Mouse (Mus musculus): ENCODE data around the gene Foxred2. TPM values are rescaled to one million over a fixed set of nuclear protein-coding genes. Genes with fewer than 3 reads are reported as not detected.

The Foxred2 gene
- polyA plus RNA-seq, 1 experiment from 2014 or later = 5.7 TPM

DNA sequence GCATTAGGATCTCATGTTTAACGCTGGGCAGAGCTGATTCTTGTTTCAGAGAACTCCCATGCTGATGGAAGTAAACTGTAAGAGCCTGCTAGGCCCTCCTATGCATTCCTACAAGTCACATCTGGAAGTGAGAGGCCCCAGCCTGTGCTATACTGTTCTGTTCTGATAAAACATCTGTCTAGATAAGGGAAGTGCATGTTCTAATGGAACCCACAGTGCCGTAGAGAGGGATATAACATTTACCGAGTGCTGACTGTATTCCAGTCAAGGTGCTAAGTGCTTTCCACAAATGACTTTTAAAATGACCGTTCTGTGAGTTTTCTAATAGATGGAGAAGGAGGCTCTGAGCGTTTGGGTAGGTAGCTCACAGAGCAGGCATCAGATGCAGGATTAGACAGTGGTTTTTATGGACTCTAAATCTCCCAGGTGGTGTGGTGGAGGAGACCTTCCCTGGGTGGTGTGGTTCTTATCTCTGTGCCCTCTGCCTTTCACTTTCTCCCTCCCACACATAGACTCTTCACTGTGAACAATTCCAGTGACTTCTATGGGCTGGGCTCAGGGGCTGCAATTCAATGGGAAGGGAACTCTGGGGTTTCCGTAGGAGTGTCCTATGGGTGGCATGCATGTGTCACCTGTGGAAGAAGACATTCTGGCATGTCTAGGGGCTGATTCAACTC, 17.8 kb upstream of the Foxred2 start:
- no peak overlapping the region for H3K9ac ChIP-seq (ENCODE audit: low read length)
- H3K27ac ChIP-seq (ENCODE audit: low read depth, low read length) = no peak overlapping the region
- H3K9me3 ChIP-seq (ENCODE audit: control insufficient read depth, low read length) = no peaks in the 10 kb centered on the region
- H3K27me3 ChIP-seq (ENCODE audit: control insufficient read depth, insufficient read depth, low read length) = no peaks in the 10 kb centered on the region
- H3K4me1 ChIP-seq (ENCODE audit: control insufficient read depth, insufficient read depth, low read length) = peaks cover 9% of the 10 kb centered on the region
- H3K36me3 ChIP-seq (ENCODE audit: control insufficient read depth, insufficient read depth, low read length) = no peaks in the 10 kb centered on the region
- ATAC-seq (ENCODE audit: insufficient read depth, low FRiP score, low TSS enrichment) = no peak
- H3K4me2 ChIP-seq (ENCODE audit: low read depth) = no peak overlapping the region
- 73% methylated on average over 6 of the region's 6 CpGs for WGBS
- no peak overlapping the region for H3K4me3 ChIP-seq (ENCODE audit: low read depth, low read length)
- DNase-seq (ENCODE audit: low spot score) = no peak

DNA sequence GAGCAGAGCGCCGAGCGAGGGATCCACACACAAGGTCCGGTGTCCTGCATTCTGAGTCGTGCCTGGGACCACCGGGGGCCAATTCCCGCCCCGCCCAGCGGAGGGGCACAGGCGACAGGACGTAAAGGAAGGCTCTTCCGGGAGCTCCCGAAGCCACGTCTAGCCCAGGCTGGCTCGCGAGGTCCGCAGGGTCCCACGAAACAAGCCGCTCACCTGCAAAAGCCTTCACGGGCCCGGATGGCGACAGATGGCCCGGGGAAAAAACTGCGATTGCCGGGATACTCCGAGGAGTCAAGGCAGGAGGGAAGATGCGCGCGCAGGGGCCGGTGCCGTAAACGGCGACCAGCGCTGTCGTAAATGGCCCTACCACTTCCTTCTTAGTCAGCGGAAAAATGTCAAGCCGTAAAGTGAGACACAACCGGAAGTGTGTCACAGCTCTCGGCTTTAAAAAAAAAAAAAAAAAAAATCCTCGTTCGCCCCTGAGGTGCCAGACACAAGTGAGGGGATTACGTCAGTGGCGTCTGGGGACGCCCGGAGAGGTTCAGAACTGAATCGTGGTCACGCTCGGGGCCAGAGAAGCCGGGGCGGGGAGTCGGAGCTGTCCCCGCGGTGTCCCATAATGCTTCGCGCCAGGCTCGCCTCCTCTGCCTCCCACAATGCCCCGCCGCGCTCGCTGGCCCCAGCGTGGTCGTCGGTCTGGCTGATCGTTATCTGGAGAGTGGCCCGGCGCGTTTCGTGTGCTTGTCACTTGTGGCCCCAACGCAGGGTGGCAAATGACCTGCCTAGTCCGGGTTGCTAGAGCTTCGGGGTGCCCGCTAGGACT, 14.2 kb upstream of the Foxred2 start, which contains the start of gene Eif3d:
TSS of gene Eif3d (minus strand) at position 344 of the 823 bp plus-strand sequence.
- Histone ChIP-seq H3K4me2 (ENCODE audit: low read depth) (peak within 1 kb of the TSS; percentile 87), H3K36me3 (ENCODE audit: control insufficient read depth, insufficient read depth, low read length) (peaks cover 16% of the 10 kb centered on the region), H3K27me3 (ENCODE audit: control insufficient read depth, insufficient read depth, low read length) (no peaks in the 10 kb centered on the region), H3K4me1 (ENCODE audit: control insufficient read depth, insufficient read depth, low read length) (peaks cover 12% of the 10 kb centered on the region), H3K4me3 (ENCODE audit: low read depth, low read length) (peak within 1 kb of the TSS; percentile 93), H3K27ac (ENCODE audit: low read depth, low read length) (peak within 1 kb of the TSS; percentile 94), H3K9me3 (ENCODE audit: control insufficient read depth, low read length) (no peaks in the 10 kb centered on the region), H3K9ac (ENCODE audit: low read length) (peak within 1 kb of the TSS; percentile 94)
- WGBS = under 1% methylated on average over 72 of the region's 72 CpGs
- peak; percentile 93 for DNase-seq (ENCODE audit: low spot score)
- ATAC-seq (ENCODE audit: insufficient read depth, low FRiP score, low TSS enrichment) = peak; percentile 83

DNA sequence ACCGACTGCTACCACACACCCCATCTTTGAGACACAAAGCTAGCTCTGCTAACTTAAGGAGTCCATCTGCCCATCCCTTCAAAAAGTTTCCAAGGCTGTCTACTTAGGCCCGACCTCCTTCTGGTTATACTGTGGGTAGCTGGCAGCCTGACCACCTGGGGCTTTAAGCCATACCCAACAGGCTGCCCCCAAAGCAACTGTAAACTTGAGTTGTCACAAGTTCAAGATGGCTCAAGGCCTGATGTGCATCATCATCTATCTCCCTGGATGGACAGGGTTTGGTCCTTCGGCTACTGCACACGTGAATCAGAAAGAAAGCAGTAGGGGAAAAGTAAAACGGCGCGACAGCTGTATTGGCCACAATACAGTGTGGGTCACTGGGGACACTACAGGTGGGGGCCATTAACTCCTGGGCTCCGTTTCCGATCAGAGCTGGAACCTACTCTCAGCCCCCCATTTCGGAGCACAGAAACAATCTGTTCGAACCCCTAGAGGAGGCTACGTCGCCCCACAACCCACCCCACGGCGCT, 13.5 kb upstream of the Foxred2 start:
- ATAC-seq (ENCODE audit: insufficient read depth, low FRiP score, low TSS enrichment) (peak; percentile 62; the same call in 1 of the 2 replicates), DNase-seq (ENCODE audit: low spot score) (no peak)
- Histone ChIP-seq H3K27me3 (ENCODE audit: control insufficient read depth, insufficient read depth, low read length) (no peaks in the 10 kb centered on the region), H3K36me3 (ENCODE audit: control insufficient read depth, insufficient read depth, low read length) (peaks cover 21% of the 10 kb centered on the region), H3K9ac (ENCODE audit: low read length) (peak overlapping the region; percentile 94), H3K4me2 (ENCODE audit: low read depth) (peak overlapping the region; percentile 87), H3K27ac (ENCODE audit: low read depth, low read length) (peak overlapping the region; percentile 94), H3K4me1 (ENCODE audit: control insufficient read depth, insufficient read depth, low read length) (peaks cover 12% of the 10 kb centered on the region), H3K4me3 (ENCODE audit: low read depth, low read length) (peak overlapping the region; percentile 93), H3K9me3 (ENCODE audit: control insufficient read depth, low read length) (no peaks in the 10 kb centered on the region)
- 3% methylated on average over 15 of the region's 15 CpGs for WGBS

DNA sequence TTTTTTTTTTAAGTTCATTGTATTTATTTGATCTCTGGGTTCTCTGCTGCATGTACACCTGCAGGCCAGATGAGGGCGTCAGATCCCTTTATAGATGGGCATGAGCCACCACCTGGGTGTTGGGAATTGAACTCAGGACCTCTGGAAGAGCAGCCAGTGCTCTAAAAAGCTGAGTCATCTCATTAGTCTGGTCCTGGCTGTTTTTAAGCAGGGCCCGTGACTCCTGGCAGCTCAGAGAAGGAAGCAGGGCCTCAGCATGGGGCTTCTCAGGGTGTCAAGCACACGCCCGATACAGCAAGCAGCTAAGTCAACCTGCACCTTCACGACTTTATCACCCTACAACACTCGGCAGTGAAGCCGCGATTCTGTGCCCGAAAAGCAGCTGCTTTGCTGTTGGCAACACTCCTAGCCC, 8.6 kb upstream of the Foxred2 start:
- Histone ChIP-seq H3K27me3 (ENCODE audit: control insufficient read depth, insufficient read depth, low read length) (no peaks in the 10 kb centered on the region), H3K36me3 (ENCODE audit: control insufficient read depth, insufficient read depth, low read length) (peaks cover 56% of the 10 kb centered on the region), H3K9me3 (ENCODE audit: control insufficient read depth, low read length) (no peaks in the 10 kb centered on the region), H3K4me3 (ENCODE audit: low read depth, low read length) (no peak overlapping the region), H3K9ac (ENCODE audit: low read length) (no peak overlapping the region), H3K4me2 (ENCODE audit: low read depth) (no peak overlapping the region), H3K4me1 (ENCODE audit: control insufficient read depth, insufficient read depth, low read length) (peaks cover 6% of the 10 kb centered on the region), H3K27ac (ENCODE audit: low read depth, low read length) (no peak overlapping the region)
- ATAC-seq (ENCODE audit: insufficient read depth, low FRiP score, low TSS enrichment) (no peak), DNase-seq (ENCODE audit: low spot score) (no peak)
- 83% methylated on average over 9 of the region's 9 CpGs for WGBS

DNA sequence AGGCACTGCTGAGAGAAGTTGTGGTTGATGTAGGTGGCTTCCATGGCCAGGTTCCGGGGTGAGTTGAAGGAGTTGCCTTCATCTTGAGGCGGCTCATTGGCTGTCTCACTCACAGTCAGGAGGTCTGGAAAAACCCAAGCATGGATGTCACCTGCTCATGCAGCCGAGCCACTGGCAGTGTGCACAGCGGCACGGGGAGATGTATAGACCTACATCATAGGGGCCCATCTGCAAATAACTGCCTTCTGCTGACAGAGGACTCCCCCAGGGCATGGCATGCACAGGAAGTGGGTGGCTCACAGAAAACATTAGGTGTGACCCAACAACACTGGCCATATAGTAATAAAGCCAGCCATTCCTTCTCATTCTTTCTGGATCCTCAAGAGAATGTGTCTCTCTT, 5.9 kb upstream of the Foxred2 start:
- Histone ChIP-seq H3K4me2 (ENCODE audit: low read depth) (no peak overlapping the region), H3K27ac (ENCODE audit: low read depth, low read length) (no peak overlapping the region), H3K9me3 (ENCODE audit: control insufficient read depth, low read length) (no peaks in the 10 kb centered on the region), H3K4me1 (ENCODE audit: control insufficient read depth, insufficient read depth, low read length) (no peaks in the 10 kb centered on the region), H3K4me3 (ENCODE audit: low read depth, low read length) (no peak overlapping the region), H3K27me3 (ENCODE audit: control insufficient read depth, insufficient read depth, low read length) (0 out of 2 replicates have a peak, but pooled peaks cover 2% of the 10 kb centered on the region), H3K36me3 (ENCODE audit: control insufficient read depth, insufficient read depth, low read length) (peaks cover 61% of the 10 kb centered on the region), H3K9ac (ENCODE audit: low read length) (no peak overlapping the region)
- DNase-seq (ENCODE audit: low spot score) (no peak), ATAC-seq (ENCODE audit: insufficient read depth, low FRiP score, low TSS enrichment) (no peak)
- WGBS = 95% methylated on average over 5 of the region's 5 CpGs

DNA sequence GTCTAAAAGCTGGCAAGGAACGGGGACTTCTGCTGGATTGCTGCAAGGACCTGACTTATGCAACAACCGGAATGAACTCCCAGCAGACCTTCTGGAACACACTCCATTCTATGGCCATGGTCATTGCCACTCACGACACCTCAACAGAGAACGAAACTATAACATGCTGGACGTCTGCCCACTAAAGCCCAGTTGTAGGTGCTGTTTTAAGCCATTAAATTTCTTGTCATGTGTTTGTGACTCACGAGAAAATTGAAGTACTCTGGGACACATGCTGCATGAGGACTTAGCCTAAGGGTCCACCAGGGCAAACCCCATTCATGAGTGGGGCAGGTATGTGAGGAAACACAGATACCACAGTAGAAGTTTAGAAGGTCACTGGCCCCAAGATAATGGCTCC, 4.2 kb upstream of the Foxred2 start:
- no peak for ATAC-seq (ENCODE audit: insufficient read depth, low FRiP score, low TSS enrichment)

DNA sequence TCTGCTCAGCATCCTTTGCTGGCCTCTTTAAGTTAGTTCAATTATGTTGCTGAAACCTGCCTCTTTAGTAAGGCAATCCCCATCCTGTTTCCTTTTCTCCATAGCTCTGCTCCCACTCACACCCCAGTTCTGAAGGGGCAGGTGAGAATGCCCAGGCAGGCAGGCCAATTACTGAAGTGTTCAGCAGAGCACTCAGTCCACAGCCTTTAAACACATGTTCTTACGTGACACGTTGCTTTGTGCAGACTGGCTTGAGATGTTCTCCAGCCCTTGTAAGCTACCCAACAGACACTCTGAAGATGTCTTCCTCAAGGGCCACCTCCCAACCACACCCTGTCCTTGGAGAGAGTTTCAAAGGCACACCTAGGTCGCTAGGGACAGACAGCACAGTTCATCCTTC, 1.5 kb upstream of the Foxred2 start:
- 63% methylated on average over 3 of the region's 3 CpGs for WGBS
- DNase-seq (ENCODE audit: low spot score) = no peak
- H3K4me3 ChIP-seq (ENCODE audit: low read depth, low read length) = no peak overlapping the region
- no peaks in the 10 kb centered on the region for H3K9me3 ChIP-seq (ENCODE audit: control insufficient read depth, low read length)
- no peak overlapping the region for H3K27ac ChIP-seq (ENCODE audit: low read depth, low read length)
- H3K9ac ChIP-seq (ENCODE audit: low read length) = no peak overlapping the region
- H3K4me1 ChIP-seq (ENCODE audit: control insufficient read depth, insufficient read depth, low read length) = peaks cover 9% of the 10 kb centered on the region
- no peak for ATAC-seq (ENCODE audit: insufficient read depth, low FRiP score, low TSS enrichment)
- no peak overlapping the region for H3K4me2 ChIP-seq (ENCODE audit: low read depth)
- 0 out of 2 replicates have a peak, but pooled peaks cover 2% of the 10 kb centered on the region for H3K27me3 ChIP-seq (ENCODE audit: control insufficient read depth, insufficient read depth, low read length)
- peaks cover 35% of the 10 kb centered on the region for H3K36me3 ChIP-seq (ENCODE audit: control insufficient read depth, insufficient read depth, low read length)

More for the DNA sequence above, 4.2 kb upstream of the Foxred2 start:
- H3K4me1 ChIP-seq (ENCODE audit: control insufficient read depth, insufficient read depth, low read length) = peaks cover 9% of the 10 kb centered on the region
- H3K9me3 ChIP-seq (ENCODE audit: control insufficient read depth, low read length) = no peaks in the 10 kb centered on the region
- 0 out of 2 replicates have a peak, but pooled peaks cover 2% of the 10 kb centered on the region for H3K27me3 ChIP-seq (ENCODE audit: control insufficient read depth, insufficient read depth, low read length)
- no peak overlapping the region for H3K4me3 ChIP-seq (ENCODE audit: low read depth, low read length)
- peaks cover 54% of the 10 kb centered on the region for H3K36me3 ChIP-seq (ENCODE audit: control insufficient read depth, insufficient read depth, low read length)
- no peak overlapping the region; the same call in 1 of the 2 replicates for H3K9ac ChIP-seq (ENCODE audit: low read length)
- H3K27ac ChIP-seq (ENCODE audit: low read depth, low read length) = no peak overlapping the region
- 92% methylated on average over 6 of the region's 6 CpGs for WGBS
- H3K4me2 ChIP-seq (ENCODE audit: low read depth) = no peak overlapping the region
- DNase-seq (ENCODE audit: low spot score) = no peak

DNA sequence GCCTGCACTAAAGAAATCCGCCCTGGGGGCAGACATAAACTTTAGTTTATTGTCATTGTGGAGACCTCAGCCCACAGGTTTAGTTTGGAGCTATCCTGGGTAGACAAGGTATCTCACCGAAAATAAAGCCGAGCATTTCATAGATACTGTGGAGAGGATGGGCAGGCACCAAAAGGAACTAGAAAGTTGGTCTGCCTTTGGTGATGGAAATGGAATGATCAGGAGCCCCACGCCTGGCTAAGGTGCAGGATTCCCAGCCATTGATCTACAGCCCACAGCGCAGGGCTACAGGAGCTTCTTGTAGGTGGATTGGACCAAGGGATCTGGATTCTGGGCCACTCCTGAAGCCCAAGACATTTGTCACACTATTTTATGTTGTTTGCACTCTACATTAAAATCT, 1.1 kb upstream of the Foxred2 start:
- Histone ChIP-seq H3K4me1 (ENCODE audit: control insufficient read depth, insufficient read depth, low read length) (peaks cover 9% of the 10 kb centered on the region), H3K9me3 (ENCODE audit: control insufficient read depth, low read length) (no peaks in the 10 kb centered on the region), H3K4me2 (ENCODE audit: low read depth) (no peak overlapping the region), H3K27ac (ENCODE audit: low read depth, low read length) (no peak overlapping the region), H3K27me3 (ENCODE audit: control insufficient read depth, insufficient read depth, low read length) (0 out of 2 replicates have a peak, but pooled peaks cover 2% of the 10 kb centered on the region), H3K36me3 (ENCODE audit: control insufficient read depth, insufficient read depth, low read length) (peaks cover 33% of the 10 kb centered on the region), H3K4me3 (ENCODE audit: low read depth, low read length) (no peak overlapping the region), H3K9ac (ENCODE audit: low read length) (no peak overlapping the region)
- WGBS = 50% methylated on average over 5 of the region's 5 CpGs
- ATAC-seq (ENCODE audit: insufficient read depth, low FRiP score, low TSS enrichment) = no peak
- no peak for DNase-seq (ENCODE audit: low spot score)

All from neural tube, embryonic 11.5 days (tissue).